Mouse (Mus musculus) frontal cortex, adult 2 months (tissue): Measurements from ENCODE around the gene Olfr448. TPM values are rescaled to one million over a fixed set of nuclear protein-coding genes. Genes with fewer than 3 reads are reported as not detected.

Experiments used
- DNase-seq, 2 experiments: peaks; one replicate each; pipeline ENCODE4 v3.0.0; 2022; ENCODE audit warnings: low spot score in 1 of 2; ENCODE audit errors: extremely low spot score in 1 of 2
- polyA plus RNA-seq: library from polyadenylated mRNA; depleted of rRNA; stranded (reverse); fragments of >200 nt; gene quantifications from 2 replicates; pipeline ENCODE4 v1.2.3, GENCODE M21; 2012; rRNA removed

The Olfr448 gene
- polyA plus RNA-seq = not detected in 2 replicates

GRCm38 (mm10) chr6:42890141-42890540 lies at the start of gene Olfr448:
TSS of gene Olfr448 (plus strand) at chr6:42890441.
- no peak for DNase-seq

- DNase-seq = peak; percentile 14 to 88
Measured at GRCm38 (mm10) chr6:42860222-42860819, 29.9 kb upstream of the Olfr448 start.

GRCm38 (mm10) chr6:42869695-42870094 lies 20.5 kb upstream of the Olfr448 start:
- no peak for DNase-seq

GRCm38 (mm10) chr6:42876323-42876722 lies 13.9 kb upstream of the Olfr448 start:
- no peak for DNase-seq

GRCm38 (mm10) chr6:42900345-42900744 lies 10.1 kb downstream of the Olfr448 start:
- DNase-seq = no peak

- no peak for DNase-seq
Measured at GRCm38 (mm10) chr6:42908578-42908977, 18.3 kb downstream of the Olfr448 start, which contains the start of gene Olfr447. TSS of gene Olfr447 (plus strand) at chr6:42908878.

- no peak for DNase-seq
Measured at GRCm38 (mm10) chr6:42921077-42921476, 30.8 kb downstream of the Olfr448 start, which contains the start of gene Olfr446. TSS of gene Olfr446 (plus strand) at chr6:42921377.

Other genes with a start within 250 kb of the Olfr448 start
- gene Tcaf2, start 245.2 kb upstream of the Olfr448 start, polyA plus RNA-seq = 0.62 and 0.63 TPM in 2 replicates
- 107 and 119 TPM in 2 replicates for gene Tcaf1, start 180.4 kb upstream of the Olfr448 start, polyA plus RNA-seq
- gene Olfr453, start 151.1 kb upstream of the Olfr448 start, polyA plus RNA-seq = not detected in 2 replicates
- gene Olfr38, start 134.0 kb upstream of the Olfr448 start, polyA plus RNA-seq = not detected in 2 replicates
- not detected in 2 replicates for gene Olfr452, start 105.3 kb upstream of the Olfr448 start, polyA plus RNA-seq
- not detected in 2 replicates for gene Olfr450, start 78.5 kb upstream of the Olfr448 start, polyA plus RNA-seq
- 0.13 TPM in 1 of 2 replicates, not detected in the other for gene Olfr449, start 56.1 kb upstream of the Olfr448 start, polyA plus RNA-seq
- gene Olfr447, start 18.4 kb downstream of the Olfr448 start, polyA plus RNA-seq = not detected in 2 replicates
- not detected in 2 replicates for gene Olfr446, start 30.9 kb downstream of the Olfr448 start, polyA plus RNA-seq
- not detected in 2 replicates for gene Olfr444, start 58.6 kb downstream of the Olfr448 start, polyA plus RNA-seq
- 0.04 TPM in 1 of 2 replicates, not detected in the other for gene Olfr441, start 215.9 kb downstream of the Olfr448 start, polyA plus RNA-seq